Mouse (Mus musculus): Measurements from ENCODE around the gene Pias3. TPM values are rescaled to one million over a fixed set of nuclear protein-coding genes. Genes with fewer than 3 reads are reported as not detected.

Gene Pias3
- polyA plus RNA-seq, 1 experiment from 2014 or later, result 28.8 TPM

DNA sequence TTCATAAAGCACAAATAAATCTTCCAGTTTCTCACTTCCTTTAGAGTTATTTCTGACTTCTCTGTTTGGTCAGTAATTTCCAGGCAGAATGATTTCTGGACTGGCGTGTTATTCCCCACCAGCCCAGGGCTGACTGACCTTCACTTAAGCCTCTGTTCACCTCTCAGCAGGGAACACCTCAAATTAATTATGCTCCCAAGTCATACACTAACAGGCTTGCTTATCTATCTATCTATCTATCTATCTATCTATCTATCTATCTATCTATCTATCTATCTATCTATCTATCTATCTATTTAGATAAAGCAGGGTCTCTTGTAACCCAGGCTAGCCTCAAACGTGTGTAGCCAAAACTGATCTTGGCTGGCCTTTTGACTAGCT, 12.5 kb downstream of the Pias3 start:
- Histone ChIP-seq H3K9me3 (replicated peaks) (no peaks in the 10 kb centered on the region), H3K9ac (peak overlapping the region; percentile 76; the same call in 1 of the 2 replicates), H3K36me3 (ENCODE audit: poor library complexity, severe bottlenecking) (peaks cover 56% of the 10 kb centered on the region), H3K4me2 (peak overlapping the region; percentile 90; the same call in 1 of the 2 replicates), H3K27ac (no peak overlapping the region), H3K4me1 (peaks cover 7% of the 10 kb centered on the region), H3K27me3 (peaks cover 12% of the 10 kb centered on the region), H3K4me3 (no peak overlapping the region)
- ATAC-seq, result peak; percentile 14; the same call in 1 of the 2 replicates
- 45% methylated on average over 2 of the region's 2 CpGs for WGBS

DNA sequence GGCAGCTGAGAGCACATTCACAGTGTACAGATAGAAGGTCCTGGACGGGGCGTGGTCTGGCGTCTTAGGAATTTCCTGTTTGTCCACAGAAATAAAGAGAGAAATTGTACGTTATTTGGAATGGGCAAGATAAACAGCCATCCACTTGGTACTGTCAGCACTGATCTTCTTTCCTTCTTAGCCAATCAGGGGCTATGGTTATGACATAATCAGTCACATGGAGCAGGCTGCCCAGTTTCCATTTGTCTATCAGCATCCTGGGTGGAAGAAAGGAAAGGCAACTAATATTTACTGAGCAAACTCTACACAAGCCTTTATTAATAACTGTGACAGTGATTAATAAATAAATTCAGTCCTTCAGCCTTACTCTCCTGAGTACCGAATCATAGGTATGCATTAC, 18.1 kb downstream of the Pias3 start:
- no peak overlapping the region for H3K4me3 ChIP-seq
- no peaks in the 10 kb centered on the region for H3K27me3 ChIP-seq
- peaks cover 81% of the 10 kb centered on the region for H3K36me3 ChIP-seq (ENCODE audit: poor library complexity, severe bottlenecking)
- H3K9me3 ChIP-seq (replicated peaks), result no peaks in the 10 kb centered on the region
- no peak overlapping the region for H3K9ac ChIP-seq
- H3K4me1 ChIP-seq, result 0 out of 2 replicates have a peak, but pooled peaks cover 2% of the 10 kb centered on the region
- H3K27ac ChIP-seq, result no peak overlapping the region
- no peak for ATAC-seq
- WGBS, result 93% methylated on average over 5 of the region's 5 CpGs
- H3K4me2 ChIP-seq, result no peak overlapping the region

DNA sequence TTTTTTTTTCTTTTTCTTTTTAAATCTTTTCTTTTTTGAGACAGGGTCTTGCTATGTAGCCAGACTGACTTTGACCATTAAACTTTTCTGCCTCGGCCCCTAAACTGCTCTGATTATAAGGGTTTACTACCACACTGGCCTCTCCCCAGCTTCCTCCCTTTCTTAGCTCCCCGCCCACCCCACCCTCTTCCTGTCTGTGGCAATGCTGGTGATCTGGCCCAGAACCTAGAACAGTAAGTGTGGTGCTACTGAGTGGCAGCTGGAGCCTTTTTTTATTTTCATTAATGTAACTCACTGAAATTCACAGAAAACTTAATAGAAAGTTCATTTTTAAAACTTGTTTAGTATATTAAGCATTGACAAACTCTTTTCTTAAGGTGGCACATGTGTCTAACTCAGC, 19.7 kb downstream of the Pias3 start:
- Histone ChIP-seq H3K4me2 (no peak overlapping the region), H3K36me3 (ENCODE audit: poor library complexity, severe bottlenecking) (peaks cover 71% of the 10 kb centered on the region), H3K9ac (no peak overlapping the region), H3K27me3 (no peaks in the 10 kb centered on the region), H3K4me1 (0 out of 2 replicates have a peak, but pooled peaks cover 4% of the 10 kb centered on the region), H3K27ac (no peak overlapping the region), H3K4me3 (no peak overlapping the region), H3K9me3 (replicated peaks) (no peaks in the 10 kb centered on the region)
- 90% methylated on average over 2 of the region's 2 CpGs for WGBS
- no peak for ATAC-seq

GRCm38 (mm10) chr3:96719173-96719572, 23.0 kb downstream of the Pias3 start:
- 0 out of 2 replicates have a peak overlapping the region, but pooled peaks have one; percentile 18 for H3K4me2 ChIP-seq
- no peak overlapping the region for H3K27ac ChIP-seq
- H3K4me3 ChIP-seq, result no peak overlapping the region
- 0 out of 2 replicates have a peak, but pooled peaks cover 4% of the 10 kb centered on the region for H3K4me1 ChIP-seq
- H3K9ac ChIP-seq, result no peak overlapping the region
- H3K36me3 ChIP-seq (ENCODE audit: poor library complexity, severe bottlenecking), result peaks cover 66% of the 10 kb centered on the region
- no peaks in the 10 kb centered on the region for H3K27me3 ChIP-seq
- no peaks in the 10 kb centered on the region for H3K9me3 ChIP-seq (replicated peaks)
- ATAC-seq, result no peak
- WGBS, result 37% methylated on average over 14 of the region's 14 CpGs

DNA sequence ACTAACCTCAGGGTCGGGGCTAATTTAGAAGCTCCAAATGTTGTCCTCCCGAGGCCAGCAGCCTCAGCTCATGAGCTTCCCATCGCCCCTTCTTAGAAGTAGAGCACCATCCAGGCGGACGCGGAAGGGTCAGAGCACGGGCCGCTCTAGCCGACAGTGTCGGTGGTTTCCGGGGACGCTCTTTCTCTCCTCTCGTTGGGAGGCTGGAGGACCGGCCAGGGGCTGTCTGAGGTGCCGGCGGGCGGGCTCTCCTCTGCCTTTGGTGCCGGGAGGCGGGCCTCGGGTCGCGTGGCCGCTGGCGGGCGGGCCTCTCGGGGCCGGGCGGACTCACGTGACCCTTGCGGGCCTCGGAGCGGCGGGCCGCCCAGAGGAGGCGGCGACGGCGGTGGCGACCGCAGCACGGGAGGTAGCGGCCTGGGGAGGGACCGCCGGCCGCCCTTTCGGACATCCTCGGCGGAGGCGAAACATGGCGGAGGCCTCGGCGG, 31.2 kb downstream of the Pias3 start, which contains the start of the genes Polr3c and Rnf115:
TSS of gene Polr3c (minus strand) at position 286 of the 485 bp plus-strand sequence.
TSS of gene Rnf115 (plus strand) at position 322 of the 485 bp plus-strand sequence.
- Histone ChIP-seq H3K4me1 (peaks cover 33% of the 10 kb centered on the region), H3K27ac (peak within 1 kb of the TSS; percentile 78), H3K4me2 (peak within 1 kb of the TSS; percentile 73), H3K36me3 (ENCODE audit: poor library complexity, severe bottlenecking) (peaks cover 18% of the 10 kb centered on the region), H3K4me3 (peak within 1 kb of the TSS; percentile 94), H3K9ac (peak within 1 kb of the TSS; percentile 87), H3K9me3 (replicated peaks) (no peaks in the 10 kb centered on the region), H3K27me3 (no peaks in the 10 kb centered on the region)
- ATAC-seq, result peak; percentile 98
- WGBS, result under 1% methylated on average over 52 of the region's 52 CpGs

DNA sequence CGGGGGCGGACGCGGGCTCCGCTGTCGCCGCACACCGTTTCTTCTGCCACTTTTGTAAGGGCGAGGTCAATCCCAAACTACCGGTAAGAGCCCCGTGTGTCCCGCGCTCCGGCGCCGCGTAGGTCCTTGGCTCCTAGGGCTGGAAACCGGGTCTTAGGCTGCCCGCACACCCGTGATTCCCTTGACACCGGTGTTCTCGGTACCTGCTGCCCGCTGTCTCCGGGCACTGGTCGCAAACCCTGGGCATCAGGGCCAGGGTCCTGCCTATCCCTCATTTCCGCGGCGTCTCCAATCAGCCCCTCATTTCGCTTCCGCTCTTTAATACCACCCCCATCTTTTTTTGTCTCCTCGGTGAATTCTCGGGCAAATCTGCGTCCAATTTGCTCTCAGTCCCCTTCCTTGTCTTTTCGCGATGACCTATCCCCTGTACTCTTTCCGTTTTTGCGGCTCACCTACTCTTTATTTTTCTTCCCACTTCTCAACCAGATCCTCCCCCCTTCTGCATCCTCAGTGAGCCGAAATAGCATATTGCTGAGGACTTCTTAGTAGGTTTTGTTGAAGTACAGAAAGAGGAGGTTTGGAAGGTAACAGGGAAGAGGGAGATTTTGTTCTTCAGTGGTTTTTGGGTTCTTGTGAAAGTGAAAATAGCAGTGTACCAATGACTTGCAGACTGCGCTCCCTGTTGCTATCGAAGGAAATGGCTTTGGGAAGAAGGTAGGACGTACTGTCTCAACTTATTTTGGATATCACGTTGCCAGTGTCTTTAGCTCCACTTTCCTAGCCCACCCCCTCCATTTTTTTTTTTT, 31.8 kb downstream of the Pias3 start:
- H3K27ac ChIP-seq, result peak overlapping the region; percentile 78
- WGBS, result 1% methylated on average over 42 of the region's 42 CpGs
- no peaks in the 10 kb centered on the region for H3K27me3 ChIP-seq
- no peaks in the 10 kb centered on the region for H3K9me3 ChIP-seq (replicated peaks)
- peaks cover 12% of the 10 kb centered on the region for H3K36me3 ChIP-seq (ENCODE audit: poor library complexity, severe bottlenecking)
- peak overlapping the region; percentile 73 for H3K4me2 ChIP-seq
- H3K9ac ChIP-seq, result peak overlapping the region; percentile 87
- ATAC-seq, result peak; percentile 65
- peaks cover 33% of the 10 kb centered on the region for H3K4me1 ChIP-seq
- peak overlapping the region; percentile 94 for H3K4me3 ChIP-seq

DNA sequence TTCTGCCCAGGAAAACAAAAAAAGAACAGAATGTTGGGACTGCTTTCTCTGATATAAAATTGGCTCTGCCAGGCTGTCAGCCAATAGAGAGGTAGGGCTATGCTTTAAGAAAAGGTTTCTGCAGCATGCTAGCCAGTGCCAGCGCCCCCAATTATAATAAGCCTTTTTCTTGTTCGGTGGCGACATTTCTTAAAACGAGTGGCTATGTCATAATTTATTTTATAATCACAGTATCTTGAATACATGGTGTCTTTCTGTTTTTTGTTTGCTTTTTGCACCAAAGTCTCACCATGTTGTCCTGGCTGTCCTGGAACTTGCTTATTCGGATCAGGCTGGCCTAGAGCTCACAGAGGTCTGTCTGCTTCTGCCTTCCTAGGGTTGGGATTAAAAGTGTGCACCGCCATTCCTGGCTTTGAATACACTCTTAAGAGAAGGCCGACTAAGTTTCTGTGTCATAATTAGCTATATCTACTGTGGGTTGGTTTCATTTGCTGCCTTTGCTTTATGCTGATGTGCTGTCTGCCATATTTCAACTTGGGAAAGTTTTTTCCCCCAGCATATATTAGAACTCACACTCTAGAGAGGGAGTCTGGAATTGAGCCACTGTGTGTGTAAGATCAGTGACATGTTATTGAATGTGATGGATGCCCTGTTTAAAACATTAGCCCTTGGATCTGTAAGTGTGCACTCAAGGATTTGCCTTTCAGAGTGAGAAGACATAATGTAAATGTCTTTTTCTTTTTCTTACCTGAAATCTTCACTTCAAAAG, 32.6 kb downstream of the Pias3 start:
- Histone ChIP-seq H3K4me1 (peaks cover 33% of the 10 kb centered on the region), H3K9me3 (replicated peaks) (no peaks in the 10 kb centered on the region), H3K4me3 (peak overlapping the region; percentile 94), H3K9ac (peak overlapping the region; percentile 87), H3K36me3 (ENCODE audit: poor library complexity, severe bottlenecking) (peaks cover 4% of the 10 kb centered on the region; the same call in 1 of the 2 replicates), H3K4me2 (peak overlapping the region; percentile 73), H3K27me3 (no peaks in the 10 kb centered on the region), H3K27ac (no peak overlapping the region)
- no peak for ATAC-seq
- WGBS, result 36% methylated on average over 7 of the region's 7 CpGs

DNA sequence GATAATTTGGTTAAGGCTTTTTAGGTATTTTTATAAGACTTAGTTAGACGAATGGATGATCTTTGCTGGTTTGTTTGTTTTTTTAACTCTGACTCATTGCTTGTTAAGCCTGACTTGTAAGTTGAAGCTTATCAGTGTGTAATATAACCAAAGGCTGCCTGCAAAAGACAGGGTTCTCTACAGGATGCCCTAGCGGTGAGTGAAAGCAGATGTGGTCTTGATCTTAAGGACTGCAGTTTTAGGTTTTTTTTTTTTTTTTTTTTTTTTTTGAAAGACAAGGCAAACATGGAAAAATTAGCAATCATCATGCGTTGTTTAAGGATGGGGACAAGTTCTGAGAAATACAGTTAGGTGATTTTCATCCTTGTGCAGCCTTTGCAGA, 33.2 kb downstream of the Pias3 start:
- WGBS, result 85% methylated on average over 3 of the region's 3 CpGs
- peaks cover 33% of the 10 kb centered on the region for H3K4me1 ChIP-seq
- no peak overlapping the region for H3K27ac ChIP-seq
- no peaks in the 10 kb centered on the region for H3K27me3 ChIP-seq
- no peak overlapping the region for H3K9ac ChIP-seq
- H3K9me3 ChIP-seq (replicated peaks), result no peaks in the 10 kb centered on the region
- H3K4me2 ChIP-seq, result no peak overlapping the region
- no peak overlapping the region for H3K4me3 ChIP-seq
- H3K36me3 ChIP-seq (ENCODE audit: poor library complexity, severe bottlenecking), result peaks cover 4% of the 10 kb centered on the region; the same call in 1 of the 2 replicates
- ATAC-seq, result no peak

DNA sequence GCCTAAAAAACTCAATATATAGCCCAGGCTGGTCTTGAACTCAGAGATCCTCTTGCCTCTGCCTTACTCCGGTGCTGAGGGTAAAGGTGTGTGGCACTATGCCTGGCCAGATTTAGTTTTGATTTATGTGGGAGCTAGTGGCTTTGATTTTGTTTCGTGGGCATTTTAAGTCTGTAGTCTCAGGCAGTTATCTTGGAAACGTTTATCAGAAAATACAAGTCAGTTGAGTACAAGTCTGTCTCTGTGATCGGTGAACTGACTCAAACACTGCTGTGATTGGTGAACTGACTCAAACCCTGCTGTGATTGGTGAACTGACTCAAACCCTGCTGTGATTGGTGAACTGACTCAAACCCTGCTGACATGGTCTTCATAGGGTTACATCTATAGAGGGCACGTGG, 34.6 kb downstream of the Pias3 start:
- H3K4me3 ChIP-seq, result no peak overlapping the region
- H3K9me3 ChIP-seq (replicated peaks), result no peaks in the 10 kb centered on the region
- H3K4me2 ChIP-seq, result no peak overlapping the region
- H3K36me3 ChIP-seq (ENCODE audit: poor library complexity, severe bottlenecking), result no peaks in the 10 kb centered on the region; the same call in 1 of the 2 replicates
- whole genome bisulfite sequencing, result 73% methylated on average over 5 of the region's 5 CpGs
- H3K4me1 ChIP-seq, result peaks cover 33% of the 10 kb centered on the region
- no peak overlapping the region for H3K9ac ChIP-seq
- no peaks in the 10 kb centered on the region for H3K27me3 ChIP-seq
- H3K27ac ChIP-seq, result no peak overlapping the region
- no peak for ATAC-seq

DNA sequence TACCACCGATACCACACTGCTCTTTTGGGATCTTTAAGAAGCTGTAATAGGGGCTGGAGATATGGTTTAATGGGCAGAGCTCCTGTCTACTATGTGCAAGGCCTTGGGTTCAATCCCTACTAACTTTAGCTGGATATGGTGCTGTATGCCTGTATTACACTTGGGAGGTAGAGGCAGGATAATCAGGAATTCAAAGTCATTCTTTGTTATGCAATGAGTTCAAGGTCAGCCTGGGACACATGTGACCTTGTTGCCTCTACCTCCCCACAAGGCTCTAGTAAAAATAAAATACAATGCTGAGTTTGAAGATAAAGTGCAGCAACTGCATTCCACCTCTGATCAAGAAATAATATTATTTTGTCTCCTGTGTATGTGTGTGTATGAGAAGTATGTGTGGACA, 37.8 kb downstream of the Pias3 start:
- H3K4me2 ChIP-seq, result no peak overlapping the region
- H3K9ac ChIP-seq, result no peak overlapping the region
- no peak overlapping the region for H3K27ac ChIP-seq
- H3K4me3 ChIP-seq, result no peak overlapping the region
- no peaks in the 10 kb centered on the region; the same call in 1 of the 2 replicates for H3K36me3 ChIP-seq (ENCODE audit: poor library complexity, severe bottlenecking)
- 91% methylated on average over 1 of the region's 1 CpGs for WGBS
- peaks cover 26% of the 10 kb centered on the region for H3K4me1 ChIP-seq
- H3K27me3 ChIP-seq, result no peaks in the 10 kb centered on the region
- ATAC-seq, result no peak
- no peaks in the 10 kb centered on the region for H3K9me3 ChIP-seq (replicated peaks)

GRCm38 (mm10) chr3:96735200-96735599, 39.0 kb downstream of the Pias3 start:
- Histone ChIP-seq H3K36me3 (ENCODE audit: poor library complexity, severe bottlenecking) (no peaks in the 10 kb centered on the region; the same call in 1 of the 2 replicates), H3K9me3 (replicated peaks) (no peaks in the 10 kb centered on the region), H3K9ac (no peak overlapping the region), H3K27me3 (no peaks in the 10 kb centered on the region), H3K4me3 (no peak overlapping the region), H3K4me2 (no peak overlapping the region), H3K4me1 (peaks cover 18% of the 10 kb centered on the region), H3K27ac (no peak overlapping the region)
- WGBS, result 77% methylated on average over 2 of the region's 2 CpGs
- no peak for ATAC-seq
